Mouse (Mus musculus): ENCODE measurements around the gene 6430548M08Rik. TPM values are rescaled to one million over a fixed set of nuclear protein-coding genes. Genes with fewer than 3 reads are reported as not detected.

6430548M08Rik gene
- polyA plus RNA-seq, 1 experiment from 2014 or later, result 4.7 TPM

DNA sequence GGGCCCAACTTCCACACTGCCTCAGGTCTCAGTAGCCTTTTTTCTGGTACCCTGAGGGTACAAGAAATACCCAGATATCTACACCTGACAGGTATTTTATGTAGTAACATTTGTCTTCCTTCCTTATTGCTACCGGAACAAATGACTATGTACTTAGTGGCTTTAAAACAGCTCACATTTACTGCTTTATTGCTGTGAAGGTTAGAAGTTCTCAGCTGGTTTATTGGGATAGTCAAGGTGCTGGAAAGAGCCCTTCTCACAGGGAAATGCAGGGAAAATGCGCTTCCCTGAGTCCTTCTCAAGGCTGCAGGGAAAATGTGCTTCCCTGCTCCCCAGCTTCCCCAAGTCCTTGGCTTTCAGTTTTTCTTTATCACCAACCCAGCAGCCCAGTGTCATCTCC lies 25.0 kb downstream of the 6430548M08Rik start:
- H3K27me3 ChIP-seq (replicated peaks; ENCODE audit: control insufficient read depth, insufficient read depth, low read length), result no peaks in the 10 kb centered on the region
- H3K4me2 ChIP-seq (ENCODE audit: low read length), result no peak overlapping the region
- 0 out of 2 replicates have a peak, but pooled peaks have one; percentile 53 for ATAC-seq (replicated peaks; ENCODE audit: low FRiP score, low TSS enrichment, low read depth)
- H3K4me3 ChIP-seq (ENCODE audit: low read depth, low read length), result no peak overlapping the region
- H3K9ac ChIP-seq (ENCODE audit: low read length), result no peak overlapping the region
- H3K9me3 ChIP-seq (ENCODE audit: control insufficient read depth, low read length), result no peaks in the 10 kb centered on the region
- no peaks in the 10 kb centered on the region for H3K36me3 ChIP-seq (ENCODE audit: control insufficient read depth, insufficient read depth, low read length)
- WGBS, result 49% methylated on average over 2 of the region's 2 CpGs
- DNase-seq (ENCODE audit: low spot score), result no peak
- H3K4me1 ChIP-seq (replicated peaks; ENCODE audit: control insufficient read depth, insufficient read depth, low read length), result no peaks in the 10 kb centered on the region; the same call in 1 of the 2 replicates
- peak overlapping the region; percentile 5; the same call in 1 of the 2 replicates for H3K27ac ChIP-seq (ENCODE audit: low read depth)

- no peak overlapping the region for H3K9ac ChIP-seq (ENCODE audit: low read length)
- H3K4me1 ChIP-seq (replicated peaks; ENCODE audit: control insufficient read depth, insufficient read depth, low read length), result peaks cover 6% of the 10 kb centered on the region
- ATAC-seq (replicated peaks; ENCODE audit: low FRiP score, low TSS enrichment, low read depth), result no peak
- no peaks in the 10 kb centered on the region for H3K9me3 ChIP-seq (ENCODE audit: control insufficient read depth, low read length)
- H3K4me3 ChIP-seq (ENCODE audit: low read depth, low read length), result no peak overlapping the region
- H3K27ac ChIP-seq (ENCODE audit: low read depth), result no peak overlapping the region
- no peak for DNase-seq (ENCODE audit: low spot score)
- no peak overlapping the region for H3K4me2 ChIP-seq (ENCODE audit: low read length)
- H3K27me3 ChIP-seq (replicated peaks; ENCODE audit: control insufficient read depth, insufficient read depth, low read length), result no peaks in the 10 kb centered on the region
- no peaks in the 10 kb centered on the region for H3K36me3 ChIP-seq (ENCODE audit: control insufficient read depth, insufficient read depth, low read length)
- 62% methylated on average over 3 of the region's 3 CpGs for WGBS
Measured at GRCm38 (mm10) chr8:120140769-120141168, 26.8 kb downstream of the 6430548M08Rik start.

DNA sequence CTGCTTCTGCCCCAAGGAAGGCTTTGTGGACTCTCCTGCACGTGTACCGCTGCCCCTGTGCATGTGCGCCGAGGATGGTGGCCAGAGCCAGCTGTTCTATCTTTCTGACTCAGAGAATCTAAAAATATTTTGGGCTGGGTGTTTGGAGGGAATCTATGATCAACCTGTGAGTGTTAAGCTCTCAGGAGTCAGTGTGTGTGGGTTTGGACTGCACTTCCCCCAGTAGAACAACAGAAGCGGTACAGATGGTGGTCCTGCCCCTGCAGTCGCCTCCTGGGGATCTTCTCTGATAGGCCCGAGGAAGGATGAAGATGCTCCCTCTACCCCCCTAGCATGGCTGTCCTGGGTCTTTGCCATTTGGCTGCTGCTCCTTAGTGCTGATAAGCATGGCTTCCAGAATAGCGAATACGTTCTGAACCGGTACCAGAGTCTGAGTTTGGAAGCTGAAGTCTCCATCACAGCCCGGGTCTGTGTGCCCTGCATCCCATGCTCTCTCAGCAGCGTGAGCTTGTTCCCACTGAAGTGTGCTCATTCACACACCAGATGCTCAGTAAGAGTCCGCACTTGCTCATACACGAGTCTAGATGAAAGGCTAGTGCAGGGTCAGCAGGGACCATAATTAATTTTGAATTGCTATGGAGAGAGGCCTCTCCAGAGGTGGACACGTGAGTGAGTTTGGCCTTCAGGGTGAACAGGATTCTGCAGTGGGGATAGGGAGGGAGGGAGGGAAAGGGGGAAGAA lies 30.1 kb downstream of the 6430548M08Rik start:
- H3K4me3 ChIP-seq (ENCODE audit: low read depth, low read length), result no peak overlapping the region
- no peaks in the 10 kb centered on the region for H3K36me3 ChIP-seq (ENCODE audit: control insufficient read depth, insufficient read depth, low read length)
- DNase-seq (ENCODE audit: low spot score) (no peak), ATAC-seq (replicated peaks; ENCODE audit: low FRiP score, low TSS enrichment, low read depth) (no peak)
- no peak overlapping the region for H3K27ac ChIP-seq (ENCODE audit: low read depth)
- H3K4me2 ChIP-seq (ENCODE audit: low read length), result no peak overlapping the region
- no peaks in the 10 kb centered on the region for H3K9me3 ChIP-seq (ENCODE audit: control insufficient read depth, low read length)
- WGBS, result 66% methylated on average over 15 of the region's 15 CpGs
- H3K27me3 ChIP-seq (replicated peaks; ENCODE audit: control insufficient read depth, insufficient read depth, low read length), result no peaks in the 10 kb centered on the region
- H3K4me1 ChIP-seq (replicated peaks; ENCODE audit: control insufficient read depth, insufficient read depth, low read length), result peaks cover 6% of the 10 kb centered on the region
- H3K9ac ChIP-seq (ENCODE audit: low read length), result no peak overlapping the region

GRCm38 (mm10) chr8:120144652-120145301 lies 30.8 kb downstream of the 6430548M08Rik start:
- Histone ChIP-seq H3K27ac (ENCODE audit: low read depth) (no peak overlapping the region), H3K9me3 (ENCODE audit: control insufficient read depth, low read length) (no peaks in the 10 kb centered on the region), H3K4me3 (ENCODE audit: low read depth, low read length) (no peak overlapping the region), H3K4me2 (ENCODE audit: low read length) (no peak overlapping the region), H3K36me3 (ENCODE audit: control insufficient read depth, insufficient read depth, low read length) (no peaks in the 10 kb centered on the region), H3K9ac (ENCODE audit: low read length) (no peak overlapping the region), H3K4me1 (replicated peaks; ENCODE audit: control insufficient read depth, insufficient read depth, low read length) (peaks cover 6% of the 10 kb centered on the region), H3K27me3 (replicated peaks; ENCODE audit: control insufficient read depth, insufficient read depth, low read length) (no peaks in the 10 kb centered on the region)
- ATAC-seq (replicated peaks; ENCODE audit: low FRiP score, low TSS enrichment, low read depth) (no peak), DNase-seq (ENCODE audit: low spot score) (no peak)
- 37% methylated on average over 12 of the region's 12 CpGs for WGBS

GRCm38 (mm10) chr8:120146051-120146450 lies 32.1 kb downstream of the 6430548M08Rik start:
- H3K4me3 ChIP-seq (ENCODE audit: low read depth, low read length), result no peak overlapping the region
- no peaks in the 10 kb centered on the region for H3K27me3 ChIP-seq (replicated peaks; ENCODE audit: control insufficient read depth, insufficient read depth, low read length)
- no peak overlapping the region for H3K4me2 ChIP-seq (ENCODE audit: low read length)
- no peak overlapping the region for H3K9ac ChIP-seq (ENCODE audit: low read length)
- H3K27ac ChIP-seq (ENCODE audit: low read depth), result no peak overlapping the region
- H3K4me1 ChIP-seq (replicated peaks; ENCODE audit: control insufficient read depth, insufficient read depth, low read length), result peaks cover 6% of the 10 kb centered on the region; the same call in 1 of the 2 replicates
- H3K9me3 ChIP-seq (ENCODE audit: control insufficient read depth, low read length), result no peaks in the 10 kb centered on the region
- DNase-seq (ENCODE audit: low spot score), result no peak
- H3K36me3 ChIP-seq (ENCODE audit: control insufficient read depth, insufficient read depth, low read length), result no peaks in the 10 kb centered on the region
- WGBS, result 97% methylated on average over 1 of the region's 1 CpGs
- ATAC-seq (replicated peaks; ENCODE audit: low FRiP score, low TSS enrichment, low read depth), result no peak

DNA sequence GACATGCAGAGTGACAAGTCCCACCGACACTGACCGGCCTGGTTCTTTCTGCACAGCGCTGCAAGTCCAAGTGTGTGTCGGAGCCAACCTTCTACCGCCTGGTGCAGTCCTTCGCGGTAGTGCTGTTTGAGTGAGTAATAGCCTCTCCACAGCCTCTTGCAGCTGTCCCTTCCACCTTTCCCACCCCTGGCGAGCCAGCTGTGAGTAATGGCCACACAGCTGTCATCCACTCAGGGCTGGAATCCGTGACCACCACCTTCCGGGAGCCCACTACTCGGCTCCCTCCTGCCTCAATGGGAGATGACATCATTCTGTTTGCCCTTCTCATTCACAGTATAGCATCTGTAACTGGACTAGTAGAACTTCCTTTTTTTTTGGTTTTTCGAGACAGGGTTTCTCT lies 36.1 kb downstream of the 6430548M08Rik start:
- no peaks in the 10 kb centered on the region for H3K27me3 ChIP-seq (replicated peaks; ENCODE audit: control insufficient read depth, insufficient read depth, low read length)
- H3K36me3 ChIP-seq (ENCODE audit: control insufficient read depth, insufficient read depth, low read length), result no peaks in the 10 kb centered on the region
- no peak overlapping the region for H3K4me3 ChIP-seq (ENCODE audit: low read depth, low read length)
- no peak overlapping the region for H3K9ac ChIP-seq (ENCODE audit: low read length)
- DNase-seq (ENCODE audit: low spot score) (no peak), ATAC-seq (replicated peaks; ENCODE audit: low FRiP score, low TSS enrichment, low read depth) (no peak)
- H3K4me1 ChIP-seq (replicated peaks; ENCODE audit: control insufficient read depth, insufficient read depth, low read length), result peaks cover 6% of the 10 kb centered on the region; the same call in 1 of the 2 replicates
- no peak overlapping the region for H3K27ac ChIP-seq (ENCODE audit: low read depth)
- 58% methylated on average over 12 of the region's 12 CpGs for WGBS
- no peaks in the 10 kb centered on the region for H3K9me3 ChIP-seq (ENCODE audit: control insufficient read depth, low read length)
- H3K4me2 ChIP-seq (ENCODE audit: low read length), result no peak overlapping the region

GRCm38 (mm10) chr8:120151151-120151550 lies 37.2 kb downstream of the 6430548M08Rik start:
- ATAC-seq (replicated peaks; ENCODE audit: low FRiP score, low TSS enrichment, low read depth) (no peak), DNase-seq (ENCODE audit: low spot score) (no peak)
- Histone ChIP-seq H3K4me1 (replicated peaks; ENCODE audit: control insufficient read depth, insufficient read depth, low read length) (peaks cover 6% of the 10 kb centered on the region; the same call in 1 of the 2 replicates), H3K9me3 (ENCODE audit: control insufficient read depth, low read length) (no peaks in the 10 kb centered on the region), H3K27ac (ENCODE audit: low read depth) (no peak overlapping the region), H3K4me3 (ENCODE audit: low read depth, low read length) (no peak overlapping the region), H3K4me2 (ENCODE audit: low read length) (no peak overlapping the region), H3K36me3 (ENCODE audit: control insufficient read depth, insufficient read depth, low read length) (no peaks in the 10 kb centered on the region), H3K27me3 (replicated peaks; ENCODE audit: control insufficient read depth, insufficient read depth, low read length) (no peaks in the 10 kb centered on the region), H3K9ac (ENCODE audit: low read length) (no peak overlapping the region)
- WGBS, result 75% methylated on average over 9 of the region's 9 CpGs

DNA sequence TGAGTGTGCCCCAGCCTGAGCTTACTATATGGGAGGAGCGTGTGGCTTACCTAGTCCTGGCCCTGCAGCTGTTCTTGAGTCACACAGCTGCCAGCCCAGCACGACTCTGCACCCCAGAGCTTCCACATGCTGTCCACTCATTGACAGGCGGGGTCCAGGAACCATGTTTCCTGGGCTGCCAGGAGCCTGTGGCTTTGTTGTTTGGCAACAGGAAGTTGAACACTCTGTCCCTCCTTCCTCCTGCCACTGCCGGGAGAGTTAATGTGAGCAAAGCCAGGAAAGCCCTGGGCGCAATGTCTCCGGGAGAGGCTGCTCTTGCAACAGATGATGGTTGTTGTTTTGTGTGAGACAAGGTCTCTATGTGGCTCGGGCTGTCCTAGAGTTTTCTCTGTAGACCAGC lies 38.7 kb downstream of the 6430548M08Rik start:
- no peak overlapping the region for H3K4me3 ChIP-seq (ENCODE audit: low read depth, low read length)
- H3K4me2 ChIP-seq (ENCODE audit: low read length), result no peak overlapping the region
- H3K27me3 ChIP-seq (replicated peaks; ENCODE audit: control insufficient read depth, insufficient read depth, low read length), result no peaks in the 10 kb centered on the region
- H3K36me3 ChIP-seq (ENCODE audit: control insufficient read depth, insufficient read depth, low read length), result no peaks in the 10 kb centered on the region
- H3K4me1 ChIP-seq (replicated peaks; ENCODE audit: control insufficient read depth, insufficient read depth, low read length), result peaks cover 6% of the 10 kb centered on the region; the same call in 1 of the 2 replicates
- DNase-seq (ENCODE audit: low spot score) (no peak), ATAC-seq (replicated peaks; ENCODE audit: low FRiP score, low TSS enrichment, low read depth) (no peak)
- WGBS, result 44% methylated on average over 7 of the region's 7 CpGs
- no peak overlapping the region for H3K9ac ChIP-seq (ENCODE audit: low read length)
- H3K27ac ChIP-seq (ENCODE audit: low read depth), result no peak overlapping the region
- no peaks in the 10 kb centered on the region for H3K9me3 ChIP-seq (ENCODE audit: control insufficient read depth, low read length)
